Mouse (Mus musculus): Measurements from ENCODE around the gene Nt5c3b. TPM values are rescaled to one million over a fixed set of nuclear protein-coding genes. Genes with fewer than 3 reads are reported as not detected.

Gene Nt5c3b
- polyA plus RNA-seq (2012; rRNA removed): 31.1 and 45.5 TPM in 2 replicates

- DNase-seq (ENCODE audit: low read depth): no peak
Observed at GRCm38 (mm10) chr11:100441797-100442196, at the start of gene Nt5c3b, which contains the start of gene Klhl10. Nt5c3b (minus strand) TSS chr11:100441808. Klhl10 (plus strand) TSS chr11:100441917.

GRCm38 (mm10) chr11:100490951-100491350 is 49.3 kb upstream of the Nt5c3b start:
- no peak for DNase-seq (ENCODE audit: low read depth)

GRCm38 (mm10) chr11:100485801-100486538 is 44.4 kb upstream of the Nt5c3b start:
- no peak for DNase-seq (ENCODE audit: low read depth)

- no peak for DNase-seq (ENCODE audit: low read depth)
Observed at GRCm38 (mm10) chr11:100484461-100484860, 42.9 kb upstream of the Nt5c3b start.

- no peak for DNase-seq (ENCODE audit: low read depth)
Observed at GRCm38 (mm10) chr11:100479152-100479551, 37.5 kb upstream of the Nt5c3b start.

GRCm38 (mm10) chr11:100476281-100476680 is 34.7 kb upstream of the Nt5c3b start:
- DNase-seq (ENCODE audit: low read depth): no peak

GRCm38 (mm10) chr11:100472935-100473295 is 31.3 kb upstream of the Nt5c3b start:
- no peak for DNase-seq (ENCODE audit: low read depth)

- peak; percentile 24 for DNase-seq (ENCODE audit: low read depth)
Observed at GRCm38 (mm10) chr11:100472197-100472934, 30.8 kb upstream of the Nt5c3b start, which contains the start of gene Klhl11. Klhl11 (minus strand) TSS chr11:100472741.

GRCm38 (mm10) chr11:100471352-100472196 is 30.0 kb upstream of the Nt5c3b start:
- no peak for DNase-seq (ENCODE audit: low read depth)

- no peak for DNase-seq (ENCODE audit: low read depth)
Observed at GRCm38 (mm10) chr11:100465833-100466232, 24.2 kb upstream of the Nt5c3b start.

GRCm38 (mm10) chr11:100465229-100465792 is 23.7 kb upstream of the Nt5c3b start:
- no peak for DNase-seq (ENCODE audit: low read depth)

GRCm38 (mm10) chr11:100462699-100463098 is 21.1 kb upstream of the Nt5c3b start:
- DNase-seq (ENCODE audit: low read depth): no peak

- no peak for DNase-seq (ENCODE audit: low read depth)
Observed at GRCm38 (mm10) chr11:100457711-100458110, 16.1 kb upstream of the Nt5c3b start.

- no peak for DNase-seq (ENCODE audit: low read depth)
Observed at GRCm38 (mm10) chr11:100457247-100457646, 15.6 kb upstream of the Nt5c3b start.

GRCm38 (mm10) chr11:100442625-100443024 is 1.0 kb upstream of the Nt5c3b start:
- no peak for DNase-seq (ENCODE audit: low read depth)

- DNase-seq (ENCODE audit: low read depth): no peak
Observed at GRCm38 (mm10) chr11:100440691-100441522, 701 bp downstream of the Nt5c3b start.

GRCm38 (mm10) chr11:100437901-100438300 is 3.7 kb downstream of the Nt5c3b start:
- DNase-seq (ENCODE audit: low read depth): no peak

GRCm38 (mm10) chr11:100435678-100436246 is 5.8 kb downstream of the Nt5c3b start:
- DNase-seq (ENCODE audit: low read depth): no peak

- no peak for DNase-seq (ENCODE audit: low read depth)
Observed at GRCm38 (mm10) chr11:100432002-100432401, 9.6 kb downstream of the Nt5c3b start.

GRCm38 (mm10) chr11:100430052-100430451 is 11.6 kb downstream of the Nt5c3b start:
- DNase-seq (ENCODE audit: low read depth): no peak
